Mouse (Mus musculus) brain, embryonic 14.5 days (tissue): ENCODE measurements around the gene Tmprss9.

Source experiments
- CTCF ChIP-seq: fragments of 200-500 bp; IDR thresholded peaks from 2 replicates; pipeline ENCODE4 v1.5.1; 2012; ENCODE audit warnings: inconsistent platforms, mild to moderate bottlenecking, moderate library complexity, borderline replicate concordance; ENCODE audit not compliant: insufficient read depth, insufficient read length; ENCODE audit errors: extremely low read depth
- POLR2A ChIP-seq: fragments of 200-500 bp; IDR thresholded peaks from 2 replicates; pipeline ENCODE4 v1.6.1; 2012; ENCODE audit warnings: mild to moderate bottlenecking, inconsistent platforms, borderline replicate concordance; ENCODE audit not compliant: poor library complexity, insufficient read depth, insufficient read length, severe bottlenecking; ENCODE audit errors: extremely low read depth

DNA sequence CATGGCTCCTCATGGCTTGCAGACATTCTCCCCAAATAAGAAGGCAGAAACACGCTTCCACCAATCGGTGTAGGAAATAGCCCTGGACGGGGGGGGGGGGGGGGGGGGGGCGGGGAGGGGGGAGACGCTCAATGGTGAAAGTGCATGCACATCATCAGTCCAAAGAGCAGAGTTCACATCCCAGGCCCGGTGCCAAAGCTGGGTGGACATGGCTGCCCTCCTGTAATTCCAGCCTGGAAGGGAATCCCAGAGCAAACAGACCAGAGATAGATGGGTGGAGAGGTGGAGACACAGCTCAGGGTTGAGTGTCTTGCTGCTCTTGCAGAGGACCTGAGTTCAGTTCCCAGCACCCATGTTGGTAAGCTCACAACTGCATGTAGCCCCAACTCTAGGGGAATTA is 655 bp upstream of the Tmprss9 start:
- TF ChIP-seq CTCF (no peak), POLR2A (no peak)
